Mouse (Mus musculus) liver, embryonic 14.5 days (tissue): Measurements from ENCODE around the gene Ercc6.

Experiments
- CTCF ChIP-seq: IDR thresholded peaks from 2 replicates; pipeline ENCODE4 v1.5.1; 2016; ENCODE audit warnings: antibody characterized with exemption, low read depth, control low read depth
- EP300 ChIP-seq: IDR thresholded peaks from 2 replicates; pipeline ENCODE4 v1.6.1; 2016; ENCODE audit warnings: antibody characterized with exemption, low read depth

GRCm38 (mm10) chr14:32506329-32506728 is 7.0 kb upstream of the Ercc6 start:
- TF ChIP-seq CTCF (no peak), EP300 (no peak)
